Mouse (Mus musculus) cerebellum, adult 11-12 months (tissue): ENCODE results near the gene Ildr1.

Experiments
- DNase-seq: peaks from one replicate; pipeline ENCODE4 v3.0.0; 2022

Ildr1 gene

DNA sequence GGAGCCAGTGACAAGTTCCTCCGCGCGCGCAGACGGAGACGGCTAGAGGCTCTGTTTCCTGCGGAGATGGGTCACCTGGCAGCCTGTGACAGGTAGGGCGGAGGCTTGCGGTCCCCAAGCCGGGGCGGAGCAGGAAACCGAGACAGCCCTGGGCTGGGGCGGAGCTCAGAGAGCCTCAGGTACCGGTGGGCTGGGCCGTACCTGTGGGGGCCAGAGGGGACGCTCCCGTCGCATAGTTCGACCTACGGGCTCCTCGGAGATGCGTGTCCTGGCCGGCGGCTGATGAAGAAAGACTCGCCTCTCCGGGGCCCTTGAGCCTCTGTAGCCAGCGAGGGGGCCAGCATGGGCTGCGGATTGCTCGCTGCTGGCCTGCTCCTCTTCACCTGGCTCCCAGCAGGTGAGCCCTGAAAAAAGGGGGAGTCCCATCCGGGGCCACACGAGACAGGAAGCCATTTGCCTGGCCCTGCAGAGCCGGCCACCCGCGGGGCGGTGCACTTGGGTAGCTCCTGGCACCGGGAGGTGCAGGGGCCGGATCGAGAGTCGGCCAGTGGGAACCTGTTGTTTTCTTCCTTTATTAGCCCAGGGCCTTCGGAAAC is at the start of gene Ildr1:
Gene Ildr1, plus strand, starts transcription at position 161 of the 596 bp plus-strand sequence.
- DNase-seq: no peak

DNA sequence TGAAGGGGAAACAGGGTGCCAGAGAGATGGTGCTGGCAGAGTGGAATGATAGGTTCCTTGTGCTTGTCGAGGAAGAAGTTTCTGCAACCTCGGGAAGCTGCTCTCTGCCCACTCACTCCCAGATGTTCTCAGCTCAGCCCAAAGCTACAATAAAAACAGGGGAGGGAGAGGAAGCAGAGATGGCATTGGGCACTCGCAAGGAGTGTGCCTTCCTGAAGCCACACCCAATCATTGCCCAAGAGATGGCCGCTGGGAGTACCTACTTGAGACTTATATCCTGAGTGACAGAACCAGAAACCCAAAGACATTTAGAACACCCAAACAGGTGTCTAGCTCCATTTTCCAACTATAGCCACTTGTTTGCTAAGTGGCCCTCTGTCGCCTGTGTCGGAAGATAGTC is 48.7 kb upstream of the Ildr1 start:
- no peak for DNase-seq

DNA sequence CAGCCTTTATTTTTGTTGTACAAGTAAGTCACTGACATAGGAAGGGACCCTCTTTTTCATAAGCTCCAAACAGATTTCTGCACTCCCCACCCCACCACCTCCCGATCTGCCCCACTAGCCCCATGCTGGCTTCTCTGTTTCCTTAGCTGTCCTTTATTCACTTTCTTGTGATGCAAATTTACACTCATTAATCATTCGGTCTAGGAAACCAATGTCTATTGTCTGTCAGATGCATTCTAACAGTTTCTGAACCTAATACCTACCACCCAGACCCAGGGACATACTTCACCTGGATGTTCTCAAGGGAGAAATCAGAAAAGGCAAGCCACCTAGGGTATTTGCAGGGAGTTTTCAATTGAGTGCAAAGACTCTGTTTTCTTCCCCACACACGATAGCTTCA is 44.5 kb upstream of the Ildr1 start:
- DNase-seq: no peak

DNA sequence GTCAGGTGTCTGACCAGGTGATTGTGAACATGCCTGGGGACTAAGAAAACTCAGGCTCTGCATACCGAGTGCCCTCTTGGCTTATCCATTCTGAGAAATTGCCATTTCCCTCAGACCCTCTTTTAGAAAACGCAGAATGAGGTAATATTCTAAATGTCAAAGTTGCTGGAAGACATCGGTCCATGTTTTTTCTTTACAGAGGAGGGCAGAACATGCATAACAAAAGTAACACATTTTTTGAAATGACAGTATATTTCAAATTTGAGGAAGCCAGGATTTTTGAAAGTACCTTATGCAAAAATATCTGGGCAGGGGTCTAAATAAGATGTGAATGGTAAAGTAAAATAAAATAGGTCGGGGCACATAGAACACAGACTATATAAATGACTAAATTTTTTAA is 43.3 kb upstream of the Ildr1 start:
- no peak for DNase-seq

DNA sequence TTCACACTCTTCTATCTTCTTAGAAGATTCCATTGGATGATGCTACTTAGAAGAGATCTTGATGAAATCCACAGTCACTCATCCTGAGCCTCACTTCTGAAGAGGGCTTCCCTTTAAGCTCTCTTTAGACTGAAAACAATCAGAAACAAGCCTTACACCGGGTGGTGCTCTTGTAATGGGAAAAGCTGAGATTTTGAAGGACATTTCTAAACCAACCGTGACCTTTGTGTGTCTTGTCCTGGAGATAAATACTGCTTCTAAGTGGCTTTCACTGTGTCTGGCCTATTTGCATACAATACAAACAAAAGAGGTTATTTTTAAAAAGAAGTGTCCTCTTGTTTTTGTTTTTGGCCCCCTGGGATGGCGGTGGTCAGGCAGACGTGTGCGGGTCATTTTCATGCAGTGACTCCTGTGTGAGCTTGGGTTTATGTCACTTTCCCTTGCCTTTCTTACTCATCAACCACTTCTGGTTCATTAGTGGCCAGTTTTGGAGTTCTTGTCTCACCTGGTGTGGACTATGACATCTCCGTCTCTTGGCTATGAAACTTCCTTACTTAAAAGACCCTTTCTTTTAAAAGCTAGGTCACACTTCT is 42.5 kb upstream of the Ildr1 start:
- DNase-seq: no peak

DNA sequence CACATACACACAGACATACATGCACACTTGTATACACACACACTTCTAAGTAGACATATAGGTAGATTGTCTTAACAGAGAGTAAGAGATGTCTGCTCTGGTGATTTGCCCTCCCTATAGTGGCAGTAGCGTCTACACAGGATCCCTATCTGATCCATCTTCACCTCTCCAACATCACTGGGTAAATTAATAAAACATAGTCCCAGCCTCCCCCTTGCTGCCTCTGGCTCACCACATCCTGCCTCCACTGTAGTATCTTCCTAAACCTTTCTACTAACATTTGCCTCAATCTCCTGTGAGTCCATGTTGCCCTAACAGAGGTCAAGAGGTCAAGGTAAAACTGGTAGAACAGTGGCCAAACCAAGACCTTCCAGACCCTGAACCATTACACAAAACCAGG is 38.6 kb upstream of the Ildr1 start:
- DNase-seq: no peak

DNA sequence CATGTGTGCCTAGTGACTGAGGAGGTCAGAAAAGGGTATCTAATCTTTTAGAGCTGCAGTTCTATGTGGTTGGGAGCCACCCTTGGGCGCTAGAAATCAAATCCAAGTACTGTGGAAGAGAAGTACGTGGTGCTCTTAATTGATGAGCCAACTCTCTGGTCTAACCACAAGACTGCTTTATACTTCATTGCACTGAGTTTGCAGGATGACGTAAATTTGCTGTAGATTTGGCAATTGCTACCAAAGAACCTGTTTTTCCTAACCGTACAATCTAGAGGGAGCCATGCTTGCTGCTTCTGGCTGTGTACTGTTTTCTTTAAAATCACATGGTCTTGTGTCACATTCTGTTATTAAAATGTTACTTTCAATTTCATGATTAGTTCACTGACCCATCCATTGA is 37.9 kb upstream of the Ildr1 start:
- no peak for DNase-seq

DNA sequence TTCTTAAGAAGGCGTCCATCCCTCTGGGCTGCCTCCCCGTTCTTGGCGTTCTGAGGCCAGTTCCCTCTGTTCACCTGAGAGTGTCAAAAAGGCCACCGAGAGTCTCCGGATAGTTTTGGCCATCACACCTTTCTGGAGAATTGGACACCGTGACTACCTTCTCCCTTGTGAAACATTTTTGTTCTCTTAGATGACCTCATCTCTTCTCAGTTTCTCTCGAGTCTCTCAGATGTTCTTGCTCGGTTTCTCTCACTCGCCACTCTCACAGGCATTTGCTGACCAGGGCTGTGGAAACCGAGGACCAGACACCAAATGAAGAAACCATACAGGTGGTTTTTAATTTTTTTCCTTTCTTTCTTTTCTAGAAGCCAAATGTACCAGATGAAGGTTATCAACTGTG is 32.4 kb upstream of the Ildr1 start:
- no peak for DNase-seq

DNA sequence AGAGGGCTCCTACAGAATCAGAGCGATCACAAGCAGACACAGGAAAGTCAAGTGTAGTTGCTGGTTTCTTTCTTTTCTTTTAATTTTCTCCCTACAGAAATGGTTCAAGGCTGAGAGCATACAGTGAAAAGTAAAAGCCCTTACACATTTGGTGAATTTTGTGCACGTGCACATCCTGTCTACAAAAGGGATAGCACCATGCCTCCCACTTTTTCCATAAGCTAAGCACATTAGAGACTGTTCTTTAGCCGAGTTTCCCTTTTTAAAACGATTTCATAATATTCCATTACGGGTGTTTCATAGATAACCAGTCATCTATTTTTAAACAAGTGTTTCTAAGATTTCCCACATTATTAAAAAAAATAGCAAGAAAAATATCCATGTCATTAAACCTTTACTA is 30.3 kb upstream of the Ildr1 start:
- DNase-seq: no peak

DNA sequence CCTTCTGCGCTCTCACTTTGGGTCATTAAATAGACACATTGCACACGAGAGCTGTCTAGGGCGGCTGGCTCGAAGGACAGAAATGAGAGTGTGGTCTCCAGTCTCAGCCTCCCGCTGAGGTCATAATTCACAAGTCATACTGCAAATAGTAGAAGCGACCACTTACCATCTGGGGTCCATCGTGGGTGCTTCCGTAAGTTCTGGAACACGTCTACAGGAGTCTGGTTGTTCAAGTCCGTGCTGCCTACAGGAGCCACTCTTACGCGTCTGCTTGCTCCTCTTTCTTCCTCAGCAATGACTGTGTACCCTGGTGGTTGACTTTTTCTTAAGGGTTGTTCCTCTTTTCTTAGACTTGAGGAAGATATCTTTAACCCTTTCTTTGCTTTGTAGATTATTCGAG is 28.0 kb upstream of the Ildr1 start, which contains the start of gene Cd86:
Gene Cd86, minus strand, starts transcription at position 300 of the 400 bp plus-strand sequence.
- DNase-seq: no peak

DNA sequence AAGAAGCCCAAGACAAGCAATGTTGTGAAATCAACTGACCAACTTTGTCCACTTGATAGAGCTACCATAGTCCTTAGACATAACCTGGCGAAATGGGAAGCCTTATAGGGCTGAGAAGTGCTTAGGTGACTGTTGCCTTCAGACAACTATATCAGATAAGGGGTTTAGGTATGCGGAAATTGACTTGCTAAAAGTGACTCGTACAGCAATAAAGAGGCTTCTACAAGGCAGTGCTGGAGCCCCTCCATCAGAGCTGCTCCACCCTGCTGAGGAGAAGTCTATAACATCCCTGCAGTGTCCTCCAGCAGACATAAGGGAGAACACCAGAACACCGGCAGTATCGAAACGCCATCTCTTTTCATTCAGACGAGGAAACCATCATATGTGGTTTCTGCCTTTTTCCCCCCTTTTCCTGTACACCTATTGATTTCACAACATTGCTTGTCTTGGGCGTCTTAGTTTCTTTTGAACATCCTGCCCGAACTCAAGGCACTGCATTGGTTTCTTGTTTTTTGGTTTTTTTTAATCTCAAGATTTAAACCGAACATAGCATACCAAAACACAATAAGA is 27.2 kb upstream of the Ildr1 start:
- no peak for DNase-seq

DNA sequence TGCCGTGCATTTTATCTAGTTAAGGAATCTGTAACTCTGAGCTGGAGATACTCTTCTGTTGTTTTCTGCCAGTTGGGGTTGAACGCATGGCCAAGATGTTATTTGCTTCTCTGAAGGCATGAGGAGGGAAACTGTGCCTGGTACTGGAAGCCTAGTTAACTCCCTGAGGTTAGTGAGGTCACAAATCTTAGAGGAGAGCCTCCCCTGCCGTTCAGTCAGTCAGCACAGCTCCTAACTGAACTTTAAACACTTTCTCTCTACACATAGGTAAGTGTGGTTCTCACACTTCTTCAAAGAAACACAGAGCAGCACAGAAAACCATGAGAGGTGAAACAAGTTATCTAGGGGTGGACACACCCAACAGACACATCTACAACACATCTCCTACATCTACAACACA is 23.2 kb upstream of the Ildr1 start:
- no peak for DNase-seq

DNA sequence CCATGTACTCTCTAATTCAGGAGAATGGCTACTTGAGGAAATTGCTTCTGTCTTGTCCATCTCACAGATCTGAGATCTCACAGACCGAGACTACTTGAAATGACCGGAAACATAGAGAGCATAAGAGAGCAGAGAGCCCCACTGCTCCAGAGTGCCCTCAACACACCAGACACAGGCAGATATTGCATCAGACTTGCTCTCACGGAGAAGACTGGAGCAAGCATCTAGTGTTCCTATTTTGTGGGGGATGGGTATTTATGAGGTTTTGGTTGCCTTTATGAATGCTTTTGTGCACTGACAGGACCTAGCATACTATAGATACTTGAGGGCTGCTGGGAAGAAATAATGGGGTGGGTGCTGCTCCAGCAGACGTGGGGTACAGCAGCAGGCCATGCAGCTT is 20.6 kb upstream of the Ildr1 start:
- no peak for DNase-seq

DNA sequence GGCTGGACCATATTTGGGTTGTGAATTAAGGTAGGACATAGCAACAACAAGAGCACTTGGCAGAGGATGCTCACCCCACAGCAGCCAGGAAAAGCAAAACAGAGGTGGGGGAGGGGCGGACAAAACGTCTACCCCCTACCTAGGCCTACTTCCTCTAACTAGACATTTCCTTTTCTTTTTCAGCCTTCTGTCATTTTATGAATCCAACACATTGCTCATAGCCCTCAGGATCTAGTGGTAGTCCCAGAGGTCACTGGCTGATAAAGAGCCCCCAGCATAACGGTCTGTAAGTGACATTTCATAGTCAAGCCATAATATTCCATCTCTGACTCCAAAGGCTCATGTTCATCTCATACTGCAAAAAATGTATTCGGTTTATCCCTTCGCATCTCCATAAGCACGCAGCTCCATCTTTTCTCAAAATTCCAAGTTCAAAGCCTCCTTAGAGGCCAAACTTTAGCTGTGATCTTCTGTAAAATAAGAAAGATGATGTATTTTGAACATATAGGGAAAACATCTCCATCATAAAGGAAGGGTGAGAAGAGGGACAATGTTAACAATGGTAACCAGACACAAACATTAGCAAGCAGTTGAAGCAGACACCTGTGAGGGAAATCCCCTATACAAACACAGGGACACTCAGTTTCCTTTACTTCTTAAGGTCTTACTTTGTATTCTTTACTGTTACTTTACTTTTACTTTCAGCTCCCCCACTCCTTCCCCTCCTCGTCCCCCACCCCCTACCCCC is 19.1 kb upstream of the Ildr1 start:
- DNase-seq: no peak

DNA sequence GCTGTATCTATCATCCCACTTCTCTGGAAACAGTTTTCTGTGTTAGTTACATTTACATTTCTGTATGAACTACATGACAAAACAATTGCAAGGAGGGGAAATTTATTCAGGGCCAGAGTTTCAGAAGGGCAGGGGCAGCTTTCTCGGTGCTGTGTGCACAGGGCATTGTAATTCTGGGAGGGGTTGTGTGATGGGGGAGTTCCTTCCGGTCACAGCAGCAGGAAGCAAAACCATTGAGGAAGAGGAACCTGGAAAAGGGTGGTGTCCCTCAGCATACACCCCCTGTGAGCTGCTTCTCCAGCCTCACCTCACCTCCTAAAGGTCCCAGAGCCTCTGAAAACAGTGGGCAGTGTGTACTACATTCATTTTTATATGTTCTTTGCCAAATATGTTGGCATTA is 18.5 kb upstream of the Ildr1 start:
- no peak for DNase-seq

DNA sequence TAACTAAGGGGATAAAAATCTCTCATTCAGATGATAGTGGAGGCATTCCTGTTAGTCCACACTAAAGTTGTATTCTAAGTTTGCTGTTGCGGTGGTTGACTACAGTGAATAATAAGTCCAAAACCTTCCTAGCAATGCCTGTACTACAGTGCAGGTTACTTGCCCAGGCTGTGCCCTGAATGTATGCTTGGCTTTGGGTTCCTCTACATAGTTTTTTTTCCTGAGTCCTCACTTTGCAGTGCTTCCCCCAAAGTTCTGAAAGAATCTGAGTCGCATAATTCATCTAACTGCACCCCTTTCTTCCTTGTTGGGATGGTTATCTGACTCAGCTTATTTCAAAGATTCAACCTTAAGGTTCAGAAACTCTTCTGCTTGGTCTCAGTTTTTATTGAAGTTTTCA is 17.9 kb upstream of the Ildr1 start:
- no peak for DNase-seq

DNA sequence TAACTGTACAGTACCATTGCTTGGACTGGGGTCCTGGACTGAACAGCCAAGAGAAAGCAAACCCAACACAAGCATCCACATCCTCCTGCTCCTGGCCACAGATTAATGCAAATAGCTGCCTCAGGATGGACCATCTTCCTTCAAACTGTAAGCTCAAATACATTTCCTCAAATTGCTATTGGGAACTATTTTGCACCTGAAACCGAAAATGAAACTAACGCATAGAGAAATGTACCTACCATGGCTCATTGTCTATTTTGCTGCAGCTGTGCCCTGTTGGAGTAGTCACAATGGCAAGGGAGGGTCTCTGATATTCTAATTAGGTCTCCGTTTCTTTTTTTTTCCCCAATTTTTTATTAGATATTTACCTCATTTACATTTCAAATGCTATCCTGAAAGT is 11.9 kb upstream of the Ildr1 start:
- no peak for DNase-seq

DNA sequence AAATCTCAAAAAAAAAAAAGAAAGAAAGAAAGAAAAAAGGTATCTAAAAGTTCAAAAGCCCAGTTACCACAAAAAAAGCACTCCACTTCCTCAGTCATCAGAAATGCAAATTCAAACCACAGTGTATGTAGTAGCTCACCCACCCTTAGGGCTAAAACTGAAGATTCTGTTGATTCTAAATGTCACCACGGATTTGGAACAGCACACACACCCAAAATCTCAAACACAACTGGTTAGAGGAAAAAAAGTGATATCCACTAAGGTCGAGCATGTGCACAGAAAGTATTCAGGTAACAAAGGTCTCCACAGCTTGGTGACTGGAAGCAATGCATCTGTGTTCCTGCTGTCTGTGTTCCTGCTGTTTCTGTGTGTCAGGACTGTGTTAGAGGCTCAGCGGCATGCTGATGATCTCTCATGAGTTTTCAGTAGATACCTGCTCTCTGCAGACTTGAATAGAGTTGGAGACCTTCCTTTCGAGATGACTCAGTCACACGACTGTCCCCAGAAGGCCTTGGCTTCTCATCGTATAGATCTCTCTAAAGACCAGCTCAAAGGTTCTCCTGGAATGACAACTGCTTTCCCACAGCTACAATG is 9.4 kb upstream of the Ildr1 start:
- no peak for DNase-seq

DNA sequence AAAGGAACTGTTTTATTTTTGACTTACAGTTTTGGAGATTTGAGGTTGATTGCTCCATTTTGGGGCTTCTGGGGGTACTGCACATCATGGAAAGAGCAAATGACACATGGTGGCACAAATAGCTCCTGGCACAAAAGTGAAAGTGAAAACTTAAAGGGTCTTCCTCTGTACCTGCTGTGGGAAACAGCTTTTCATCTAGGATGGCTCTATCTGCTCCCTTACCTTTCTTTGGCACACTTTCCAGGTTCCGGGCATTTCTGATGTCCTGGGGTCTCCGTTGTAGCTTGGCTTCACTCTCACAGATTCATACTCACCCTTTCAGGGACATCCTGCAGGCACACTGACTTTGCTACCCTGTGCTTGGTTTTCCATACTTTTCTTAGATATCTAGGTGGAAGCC is 5.7 kb upstream of the Ildr1 start:
- no peak for DNase-seq

DNA sequence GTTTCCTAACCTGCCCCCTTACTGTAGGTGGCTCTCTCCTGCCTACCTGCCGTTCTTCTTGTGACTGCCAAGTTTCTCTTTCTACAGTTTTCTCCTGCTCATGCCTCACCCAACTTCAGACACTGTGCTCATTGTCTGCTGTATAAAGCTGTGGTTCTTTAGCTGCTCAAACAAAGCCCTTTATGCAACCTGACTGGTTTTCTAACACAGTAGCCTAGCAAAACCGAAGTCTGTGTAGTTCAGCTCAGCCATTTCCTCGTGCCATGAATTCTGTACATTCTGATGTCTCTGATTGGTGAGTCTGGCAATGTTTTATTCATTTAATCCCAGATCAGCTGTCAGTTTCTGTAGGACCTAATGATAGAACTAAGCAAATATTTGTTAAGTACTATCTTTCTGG is 2.3 kb upstream of the Ildr1 start:
- no peak for DNase-seq

DNA sequence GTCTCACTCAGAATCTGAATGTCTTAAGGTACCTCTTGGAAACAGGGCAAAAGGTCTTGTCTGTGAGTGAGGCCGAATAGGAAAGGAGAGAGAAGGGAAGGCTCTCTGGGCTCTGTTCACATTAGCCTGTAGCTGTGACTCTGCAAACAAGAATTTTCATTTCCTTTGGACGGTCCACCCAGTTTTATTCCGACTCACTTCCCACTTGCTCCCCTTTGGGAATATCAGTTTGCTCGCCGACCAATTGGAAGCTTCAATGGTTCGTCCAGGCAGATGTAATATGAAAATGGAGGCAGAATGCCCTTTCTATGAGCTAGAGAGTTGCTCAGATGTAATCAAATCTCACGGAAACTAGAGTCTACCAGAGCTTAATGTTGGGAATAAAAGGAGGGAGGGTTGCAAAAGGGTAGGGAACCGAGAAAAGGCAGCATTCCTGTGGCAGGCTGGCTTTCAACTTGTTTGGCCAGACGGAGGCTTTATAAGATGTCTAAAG is 1.1 kb downstream of the Ildr1 start:
- no peak for DNase-seq

DNA sequence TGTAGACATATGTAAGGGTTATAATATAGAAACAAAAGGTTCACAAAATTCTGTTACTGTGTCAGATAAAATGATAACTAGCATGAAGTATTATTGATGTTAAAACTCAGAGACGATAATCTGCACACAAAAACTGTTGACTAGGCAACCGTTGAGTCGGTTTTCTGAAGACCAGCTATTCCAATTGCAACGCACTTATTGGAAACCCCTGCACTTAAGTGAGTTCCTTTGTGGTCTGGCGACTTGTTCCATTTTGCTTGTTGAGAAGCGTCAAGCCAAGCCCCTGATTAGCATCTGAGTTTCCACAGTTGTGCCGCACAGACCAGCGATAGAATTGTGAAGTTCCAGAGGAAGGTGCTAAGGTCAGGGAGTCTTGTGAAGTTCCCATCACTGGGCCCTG is 3.6 kb downstream of the Ildr1 start:
- DNase-seq: no peak

DNA sequence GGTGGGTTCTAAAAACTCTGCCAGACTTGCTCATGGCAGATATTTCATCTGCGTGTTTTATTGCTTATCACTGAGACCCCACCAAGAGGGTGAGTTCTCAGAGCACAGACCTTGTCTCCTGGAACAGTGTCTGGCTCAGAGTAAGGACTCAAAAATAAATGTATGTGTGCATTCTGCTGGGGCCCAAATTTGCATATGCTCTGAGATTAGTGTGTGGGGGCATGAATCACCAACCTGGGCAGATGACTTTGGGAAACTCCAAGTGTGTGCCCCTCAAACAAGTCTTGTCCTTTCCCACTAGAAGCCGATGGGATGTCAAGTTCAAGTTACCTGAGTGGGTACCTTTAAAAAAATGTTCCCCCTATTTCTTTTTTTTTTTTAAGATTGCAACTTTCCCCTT is 6.7 kb downstream of the Ildr1 start:
- no peak for DNase-seq
